Mouse (Mus musculus) small intestine, adult 2 months (tissue): ENCODE data around the gene Erp44.

Source experiments
- CTCF ChIP-seq: fragments of 200-500 bp; IDR thresholded peaks from 2 replicates; pipeline ENCODE4 v1.5.1; 2012; ENCODE audit warnings: low read depth, mild to moderate bottlenecking, control low read depth, inconsistent platforms, low read length, moderate library complexity, mixed read lengths; ENCODE audit not compliant: insufficient replicate concordance, insufficient read length; ENCODE audit errors: extremely low read depth
- POLR2A ChIP-seq: fragments of 200-500 bp; IDR thresholded peaks from 2 replicates; pipeline ENCODE4 v1.6.1; 2012; ENCODE audit warnings: low read depth, mild to moderate bottlenecking, control low read depth, inconsistent platforms, low read length, moderate library complexity

DNA sequence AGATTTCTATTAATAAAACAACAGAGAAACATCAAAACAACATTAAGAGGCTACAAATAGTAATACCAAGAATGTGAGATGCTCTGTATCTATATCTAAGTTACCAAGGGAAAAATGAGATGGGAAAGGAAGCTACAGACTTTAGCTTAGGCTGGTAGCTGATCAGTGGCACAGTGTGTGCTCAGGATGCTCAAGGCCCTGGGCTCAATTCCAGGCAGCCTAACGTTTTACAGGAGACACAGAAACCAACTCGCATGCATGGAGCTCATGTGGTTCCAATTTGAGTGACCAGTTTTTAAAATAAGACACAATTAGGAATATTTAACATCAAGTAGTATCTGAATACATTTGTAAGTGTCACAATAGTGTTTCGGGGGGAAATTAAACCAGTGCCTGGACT, 3.6 kb downstream of the Erp44 start:
- TF ChIP-seq CTCF: no peak
- TF ChIP-seq POLR2A: no peak
